Mouse (Mus musculus) bone marrow macrophage, adult 2 months (primary cell): ENCODE measurements around the gene Ube2j1. TPM values are rescaled to one million over a fixed set of nuclear protein-coding genes. Genes with fewer than 3 reads are reported as not detected.

Source experiments
- H3K27ac ChIP-seq: 2 replicates; pipeline ENCODE4 v1.5.1; 2012; ENCODE audit warnings: low read depth, low read length; ENCODE audit not compliant: insufficient read depth
- H3K4me1 ChIP-seq: 2 replicates; pipeline ENCODE4 v1.6.1; 2012; ENCODE audit warnings: low read length; ENCODE audit not compliant: control insufficient read depth, insufficient read depth
- H3K4me3 ChIP-seq: 2 replicates; pipeline ENCODE4 v1.5.1; 2012; ENCODE audit warnings: mild to moderate bottlenecking, low read length, moderate library complexity; ENCODE audit not compliant: insufficient read depth
- CTCF ChIP-seq: IDR thresholded peaks from 2 replicates; pipeline ENCODE4 v1.5.1; 2012; ENCODE audit warnings: low read depth, mild to moderate bottlenecking, low read length, moderate library complexity
- POLR2A ChIP-seq: IDR thresholded peaks from 2 replicates; pipeline ENCODE4 v1.6.1; 2012; ENCODE audit warnings: mild to moderate bottlenecking, low read depth, low read length, borderline replicate concordance
- polyA plus RNA-seq: library from polyadenylated mRNA; stranded (reverse); fragments of >200 nt; gene quantifications from 2 replicates; pipeline ENCODE4 v1.2.4, GENCODE M21; 2012; ENCODE audit not compliant: missing spikeins, insufficient read depth, insufficient read length

Gene Ube2j1
- polyA plus RNA-seq, 1 experiment: 47.4 TPM

- Histone ChIP-seq H3K4me3 (no peak overlapping the region), H3K4me1 (peaks cover 17% of the 10 kb centered on the region), H3K27ac (no peak overlapping the region)
- no peak for TF ChIP-seq POLR2A
- TF ChIP-seq CTCF: no peak
Observed at GRCm38 (mm10) chr4:33068894-33069293, 37.7 kb downstream of the Ube2j1 start.

GRCm38 (mm10) chr4:33070326-33070725, 39.1 kb downstream of the Ube2j1 start:
- Histone ChIP-seq H3K4me3 (no peak overlapping the region), H3K27ac (no peak overlapping the region), H3K4me1 (peaks cover 23% of the 10 kb centered on the region)
- no peak for TF ChIP-seq POLR2A
- TF ChIP-seq CTCF: no peak

DNA sequence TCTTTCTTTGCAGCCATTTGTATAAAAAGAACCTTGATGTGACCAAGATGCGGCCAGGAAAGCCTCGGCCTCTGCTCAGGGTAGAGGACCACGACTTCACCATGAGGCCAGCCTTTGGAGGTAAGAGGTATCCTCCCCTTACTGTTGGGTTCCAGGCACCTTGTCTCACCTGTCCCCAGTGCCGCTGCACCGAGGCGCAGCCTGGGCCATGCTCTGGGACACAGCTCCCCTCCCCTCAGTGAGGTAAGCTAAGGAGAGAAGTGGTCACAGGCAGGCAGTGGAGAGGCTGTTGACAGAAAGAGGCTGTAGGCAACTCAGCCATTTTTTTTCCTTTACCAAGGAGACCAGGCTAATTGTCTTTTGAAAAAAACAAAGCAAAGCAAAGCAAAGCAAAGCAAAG, 40.1 kb downstream of the Ube2j1 start:
- Histone ChIP-seq H3K27ac (no peak overlapping the region), H3K4me3 (no peak overlapping the region), H3K4me1 (peaks cover 27% of the 10 kb centered on the region)
- no peak for TF ChIP-seq POLR2A
- no peak for TF ChIP-seq CTCF

DNA sequence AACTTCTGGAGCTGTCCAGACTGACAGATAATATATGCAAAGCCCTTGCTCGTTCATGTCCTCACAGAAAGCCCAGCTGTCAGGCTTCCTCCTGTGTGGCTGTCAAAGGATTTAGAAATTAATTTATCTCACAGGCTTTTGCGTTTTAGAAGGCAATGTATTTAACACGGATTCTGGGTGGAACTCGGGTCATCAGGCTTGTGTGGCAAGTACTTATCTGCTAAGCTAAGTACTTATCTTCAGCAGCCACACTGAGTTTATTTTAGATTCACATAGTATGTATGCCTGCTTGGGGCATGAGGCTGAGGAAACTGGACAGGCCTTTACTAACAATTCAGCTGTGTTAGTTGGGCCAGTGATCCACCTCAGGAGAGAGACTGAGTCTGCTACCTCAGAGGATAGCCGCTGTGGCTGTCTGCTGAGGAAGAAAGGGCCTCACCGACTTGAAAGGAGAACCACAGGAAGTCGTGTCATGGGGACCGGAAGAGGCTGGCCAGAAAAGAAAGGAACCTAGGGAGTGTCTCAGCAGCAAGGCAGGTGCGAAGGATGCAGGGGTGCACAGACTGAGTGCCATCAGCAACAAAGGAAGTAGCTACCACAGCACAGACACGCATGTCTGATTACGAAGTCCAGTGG, 41.4 kb downstream of the Ube2j1 start:
- TF ChIP-seq CTCF: no peak
- TF ChIP-seq POLR2A: no peak
- peaks cover 36% of the 10 kb centered on the region for H3K4me1 ChIP-seq
- peak overlapping the region; percentile 52 for H3K27ac ChIP-seq
- H3K4me3 ChIP-seq: no peak overlapping the region

DNA sequence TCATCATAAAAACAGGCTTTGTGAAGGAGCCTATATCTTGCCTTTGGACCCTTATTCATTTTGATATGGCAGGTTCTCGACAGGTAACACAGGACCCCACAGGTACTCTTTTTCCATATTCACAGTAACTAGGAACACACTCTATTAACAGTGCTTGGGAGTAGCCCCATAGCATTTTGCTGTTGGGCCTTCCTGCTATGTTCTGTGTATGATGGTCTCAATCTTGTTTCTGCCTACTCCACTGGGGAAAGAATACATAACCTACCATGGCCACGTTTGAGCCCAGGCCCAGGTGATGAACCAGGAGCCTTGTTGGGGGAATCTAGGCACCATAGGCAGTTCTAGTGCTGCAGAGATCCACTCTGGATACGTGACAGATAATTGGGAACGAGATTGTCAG, 43.2 kb downstream of the Ube2j1 start:
- no peak overlapping the region for H3K4me3 ChIP-seq
- no peak overlapping the region for H3K27ac ChIP-seq
- peaks cover 43% of the 10 kb centered on the region for H3K4me1 ChIP-seq
- TF ChIP-seq CTCF (no peak), POLR2A (no peak)

DNA sequence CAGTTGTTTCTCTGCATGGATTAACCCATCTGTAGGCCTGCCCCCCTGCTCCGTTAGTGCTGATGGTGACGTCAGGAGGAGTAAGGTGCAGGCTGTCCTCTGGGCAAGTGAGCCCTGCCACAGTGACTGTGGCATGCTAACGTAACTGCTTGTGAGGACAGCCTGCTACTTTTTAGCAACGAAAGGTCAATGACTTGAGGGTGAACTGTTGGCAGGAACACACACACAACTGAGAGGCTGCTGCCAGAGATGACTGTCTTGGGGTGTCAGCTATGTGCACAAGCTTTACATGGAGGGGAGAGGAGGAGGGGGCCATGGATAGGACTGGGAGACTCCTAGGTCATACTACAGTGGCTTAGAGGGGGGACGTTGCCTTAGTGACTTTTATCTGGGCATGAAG, 43.6 kb downstream of the Ube2j1 start:
- Histone ChIP-seq H3K4me3 (no peak overlapping the region), H3K4me1 (peaks cover 47% of the 10 kb centered on the region), H3K27ac (no peak overlapping the region)
- TF ChIP-seq CTCF (no peak), POLR2A (no peak)

DNA sequence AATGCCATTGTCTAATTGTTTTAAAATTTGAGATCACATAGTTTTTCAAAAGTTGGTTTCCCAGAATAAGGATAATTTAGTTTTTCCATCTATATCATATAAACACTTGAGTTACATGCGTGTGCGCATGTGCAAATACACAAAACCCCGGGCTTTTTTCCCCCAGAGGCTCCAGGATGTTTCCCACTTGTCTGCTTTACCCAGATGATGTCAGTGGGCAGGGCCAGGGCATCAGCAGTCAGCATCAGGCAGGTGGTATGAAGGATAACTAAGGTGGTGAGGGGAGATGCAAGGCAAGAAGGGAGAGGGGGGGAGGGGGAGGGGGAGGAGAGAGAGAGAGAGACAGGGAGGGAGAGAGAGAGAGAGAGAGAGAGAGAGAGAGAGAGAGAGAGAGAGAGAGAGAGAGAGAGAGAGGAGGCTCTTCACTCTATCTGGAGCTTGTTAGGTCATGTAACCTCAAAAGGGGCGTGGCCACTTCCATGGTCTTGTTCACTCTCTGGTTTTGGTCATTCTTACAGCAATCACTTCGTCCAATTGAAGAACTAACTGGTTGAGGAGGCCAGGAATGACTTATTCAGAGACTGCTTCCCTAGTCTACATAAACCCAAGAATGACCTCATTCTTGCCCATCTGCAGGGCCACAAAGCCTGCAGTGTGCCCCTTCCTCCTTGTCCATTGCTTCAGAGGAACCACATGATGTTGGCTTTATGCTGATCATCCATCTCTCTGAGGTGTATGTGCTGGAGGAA, 44.7 kb downstream of the Ube2j1 start:
- H3K4me3 ChIP-seq: no peak overlapping the region
- TF ChIP-seq CTCF (no peak), POLR2A (no peak)
- H3K4me1 ChIP-seq: peaks cover 49% of the 10 kb centered on the region
- no peak overlapping the region for H3K27ac ChIP-seq

DNA sequence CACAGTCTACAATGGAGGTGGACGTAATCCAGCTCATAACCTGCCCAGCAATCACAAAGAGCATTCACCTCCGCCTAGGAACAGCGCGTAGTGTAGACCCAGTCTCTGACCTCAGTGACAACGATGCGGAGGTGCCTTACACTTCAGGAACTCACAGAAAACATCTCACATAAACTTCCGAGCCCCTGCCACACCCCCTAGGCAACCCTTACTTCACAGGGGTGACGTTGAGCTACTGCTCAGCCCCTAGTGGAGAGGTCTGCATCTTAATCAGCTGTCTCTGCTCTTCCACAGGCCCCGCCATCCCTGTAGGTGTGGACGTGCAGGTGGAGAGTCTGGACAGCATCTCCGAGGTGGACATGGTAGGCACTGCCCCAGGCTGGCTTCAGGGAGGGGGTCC, 45.9 kb downstream of the Ube2j1 start:
- no peak for TF ChIP-seq POLR2A
- no peak for TF ChIP-seq CTCF
- Histone ChIP-seq H3K4me1 (peaks cover 49% of the 10 kb centered on the region), H3K4me3 (no peak overlapping the region), H3K27ac (no peak overlapping the region)

DNA sequence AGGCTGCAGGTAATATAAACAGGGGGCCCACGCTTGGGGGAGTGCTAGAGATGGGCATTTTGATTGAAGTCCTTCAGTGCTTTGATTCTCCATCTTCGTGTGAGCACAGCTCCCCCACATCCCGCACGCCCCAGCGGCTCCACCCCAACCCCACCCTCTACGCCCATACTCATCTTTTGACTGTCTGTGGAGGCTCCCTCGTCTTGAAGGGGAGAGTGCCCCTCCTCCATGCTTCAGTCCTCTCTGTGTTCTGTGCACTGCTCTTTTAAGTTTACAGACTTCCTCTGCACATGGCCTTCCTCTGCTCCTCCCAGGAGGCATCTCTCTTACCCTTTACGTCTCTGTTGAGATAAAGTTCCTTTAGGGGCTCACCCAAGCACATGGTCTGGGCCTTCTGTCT, 46.5 kb downstream of the Ube2j1 start:
- Histone ChIP-seq H3K27ac (no peak overlapping the region), H3K4me1 (peaks cover 45% of the 10 kb centered on the region), H3K4me3 (no peak overlapping the region)
- TF ChIP-seq CTCF: no peak
- TF ChIP-seq POLR2A: no peak

DNA sequence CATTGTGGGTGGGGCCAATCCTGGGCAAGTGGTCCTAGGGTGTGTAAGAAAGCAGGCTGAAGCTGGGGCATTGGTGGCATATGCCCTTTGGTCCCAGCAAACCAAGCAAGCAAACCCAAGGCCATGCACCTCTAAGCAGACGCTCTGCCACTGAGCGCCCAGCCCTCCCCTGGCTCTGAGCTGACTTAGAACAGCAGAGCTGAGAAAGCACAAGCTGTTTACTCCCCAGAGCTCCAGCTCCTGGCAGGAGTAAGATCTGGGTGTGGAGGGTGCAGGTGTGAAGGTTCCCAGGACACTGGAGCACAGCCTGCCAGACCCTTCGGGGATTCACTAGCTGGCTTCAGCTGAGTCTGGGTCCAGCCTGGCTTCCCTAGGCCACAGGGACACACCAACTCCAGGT, 47.3 kb downstream of the Ube2j1 start:
- Histone ChIP-seq H3K4me1 (peaks cover 37% of the 10 kb centered on the region), H3K4me3 (no peak overlapping the region), H3K27ac (no peak overlapping the region)
- TF ChIP-seq POLR2A (no peak), CTCF (no peak)
